Mouse (Mus musculus): ENCODE measurements around the gene Mif4gd.

DNA sequence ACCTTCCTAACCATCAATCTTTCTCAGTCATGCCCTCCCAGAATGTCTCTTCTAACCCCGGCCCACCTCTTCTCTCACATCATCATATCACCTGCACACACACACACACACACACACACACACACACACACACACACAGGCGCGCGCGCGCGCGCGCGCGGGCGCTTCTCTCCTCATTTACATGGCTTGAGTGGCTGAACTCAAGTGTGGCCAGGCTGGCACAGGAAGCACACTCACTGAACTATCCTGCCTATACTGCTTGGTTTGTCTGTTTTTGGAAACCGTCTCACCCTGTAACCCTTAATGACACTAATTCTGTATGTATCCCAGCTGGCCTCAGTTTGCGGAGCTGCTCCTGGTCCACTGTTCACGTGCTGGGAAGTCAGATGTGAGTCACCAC lies 12.0 kb downstream of the Mif4gd start:
- no peak for TF ChIP-seq TAL1 (IDR thresholded peaks at IDR 0.05; ENCODE audit: low read length)
- no peak for TF ChIP-seq GATA1 (IDR thresholded peaks at IDR 0.05; ENCODE audit: low read length)

Measured in erythroblast, embryonic 14.5 days (primary cell).